Mouse (Mus musculus) induced T-regulatory cell, adult 2 months (primary cell): Measurements from ENCODE around the gene Sorcs2.
A peak's percentile ranks its signal among the peaks of the same experiment; 100 is the strongest.

Experiments
- DNase-seq: peaks from one replicate; pipeline ENCODE4 v3.0.0-alpha.2; 2012; ENCODE audit warnings: low read depth

Gene Sorcs2

GRCm38 (mm10) chr5:36228405-36229370 lies 169.3 kb downstream of the Sorcs2 start:
- no peak for DNase-seq

GRCm38 (mm10) chr5:36226296-36226695 lies 171.6 kb downstream of the Sorcs2 start:
- no peak for DNase-seq

- DNase-seq = no peak
Measured at GRCm38 (mm10) chr5:36225855-36226254, 172.1 kb downstream of the Sorcs2 start.

GRCm38 (mm10) chr5:36223787-36224186 lies 174.2 kb downstream of the Sorcs2 start:
- peak; percentile 20 for DNase-seq

GRCm38 (mm10) chr5:36220626-36221025 lies 177.3 kb downstream of the Sorcs2 start:
- DNase-seq = no peak

GRCm38 (mm10) chr5:36220105-36220504 lies 177.8 kb downstream of the Sorcs2 start:
- no peak for DNase-seq

- DNase-seq = no peak
Measured at GRCm38 (mm10) chr5:36213310-36213709, 184.6 kb downstream of the Sorcs2 start.

GRCm38 (mm10) chr5:36208803-36209202 lies 189.1 kb downstream of the Sorcs2 start:
- no peak for DNase-seq

GRCm38 (mm10) chr5:36205397-36205796 lies 192.5 kb downstream of the Sorcs2 start:
- no peak for DNase-seq

- no peak for DNase-seq
Measured at GRCm38 (mm10) chr5:36203916-36204315, 194.0 kb downstream of the Sorcs2 start, which contains the start of gene Psapl1. Gene Psapl1 (plus strand): TSS chr5:36204021.

- no peak for DNase-seq
Measured at GRCm38 (mm10) chr5:36203421-36203820, 194.5 kb downstream of the Sorcs2 start.

GRCm38 (mm10) chr5:36202781-36203180 lies 195.2 kb downstream of the Sorcs2 start:
- no peak for DNase-seq

- no peak for DNase-seq
Measured at GRCm38 (mm10) chr5:36199519-36199918, 198.4 kb downstream of the Sorcs2 start.

GRCm38 (mm10) chr5:36195436-36195835 lies 202.5 kb downstream of the Sorcs2 start:
- no peak for DNase-seq

GRCm38 (mm10) chr5:36194631-36195030 lies 203.3 kb downstream of the Sorcs2 start:
- no peak for DNase-seq

- DNase-seq = no peak
Measured at GRCm38 (mm10) chr5:36192677-36193076, 205.3 kb downstream of the Sorcs2 start.

- peak; percentile 3 for DNase-seq
Measured at GRCm38 (mm10) chr5:36191876-36192275, 206.1 kb downstream of the Sorcs2 start.

- no peak for DNase-seq
Measured at GRCm38 (mm10) chr5:36191285-36191684, 206.7 kb downstream of the Sorcs2 start.

GRCm38 (mm10) chr5:36188310-36188709 lies 209.6 kb downstream of the Sorcs2 start:
- DNase-seq = no peak

GRCm38 (mm10) chr5:36186294-36187053 lies 211.5 kb downstream of the Sorcs2 start:
- no peak for DNase-seq

- DNase-seq = no peak
Measured at GRCm38 (mm10) chr5:36182326-36182725, 215.6 kb downstream of the Sorcs2 start.

GRCm38 (mm10) chr5:36179708-36180107 lies 218.2 kb downstream of the Sorcs2 start:
- DNase-seq = no peak

GRCm38 (mm10) chr5:36178785-36179184 lies 219.2 kb downstream of the Sorcs2 start:
- no peak for DNase-seq
